In the genomic region with DNA sequence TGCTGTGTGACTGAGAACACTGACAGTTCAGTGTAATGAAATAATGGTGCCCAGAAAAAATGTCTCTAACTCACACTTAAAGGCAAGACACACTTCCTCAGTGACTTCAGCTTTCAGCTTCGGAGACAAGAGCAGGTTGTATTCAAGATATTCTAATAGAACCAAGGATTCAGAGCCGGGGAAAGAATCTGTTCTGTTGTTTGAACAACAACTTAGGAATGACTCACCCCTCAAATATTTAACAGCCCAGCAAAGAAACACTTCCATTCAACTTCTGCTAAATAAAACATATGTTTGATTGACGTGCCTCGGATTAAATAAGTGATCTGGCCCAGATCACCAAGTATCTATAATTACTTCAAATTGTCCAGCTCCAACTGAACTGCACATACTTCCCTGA, we compare ENCODE assay signal across 23 mouse cellular contexts. TPM values are rescaled to one million over a fixed set of nuclear protein-coding genes. Genes with fewer than 3 reads are reported as not detected.
DNase-seq lines count a peak whose midpoint lies in the region; ATAC-seq and TF ChIP-seq lines count a peak whose summit lies in the region.
"Had no signal": no experiment of that assay in that cellular context is flagged by ENCODE, and none has a peak within 500 bp of the region (broad histone marks: within the 10 kb centered on the region; RNA-seq: fewer than 3 reads in every experiment).

No protein-coding gene starts in this region.

- H3K9ac ChIP-seq in lung, postnatal 0 days (replicated peaks; ENCODE audit: low read depth): no peak overlapping the region
- H3K9ac ChIP-seq in midbrain, embryonic 15.5 days: no peak overlapping the region
- H3K9ac ChIP-seq: forebrain, embryonic 15.5 days; heart, embryonic 13.5 days; hindbrain, embryonic 13.5 days; intestine, embryonic 15.5 days had no signal

- no peaks in the 10 kb centered on the region for H3K36me3 ChIP-seq in lung, postnatal 0 days (ENCODE audit: insufficient read depth, low read length)
- H3K36me3 ChIP-seq in midbrain, embryonic 15.5 days (replicated peaks): no peaks in the 10 kb centered on the region
- H3K36me3 ChIP-seq: forebrain, embryonic 15.5 days; heart, embryonic 10.5 days; hindbrain, embryonic 13.5 days; intestine, embryonic 15.5 days had no signal

- peak; percentile 38 for ATAC-seq in lung, postnatal 0 days
- no peak for ATAC-seq in midbrain, embryonic 15.5 days (replicated peaks)
- ATAC-seq: forebrain, embryonic 15.5 days; hindbrain, embryonic 16.5 days had no signal

- no peaks in the 10 kb centered on the region for H3K9me3 ChIP-seq in lung, postnatal 0 days (ENCODE audit: low read length)
- no peaks in the 10 kb centered on the region for H3K9me3 ChIP-seq in midbrain, embryonic 15.5 days
- H3K9me3 ChIP-seq: forebrain, embryonic 15.5 days; heart, embryonic 10.5 days; hindbrain, embryonic 13.5 days; intestine, embryonic 15.5 days had no signal

- DNase-seq in lung, postnatal 0 days (ENCODE audit: low spot score): peak; percentile 33
- DNase-seq in lung, adult 18-20 months: no peak
- peak; percentile 28 for DNase-seq in Muller cell, postnatal 12 days (ENCODE audit: inconsistent ontology term)
- peak; percentile 56 for DNase-seq in R1 (ENCODE audit: low read depth, low spot score)
- DNase-seq in heart, postnatal 4 days: no peak
- DNase-seq: adrenal gland, adult 2 months; adrenal gland, postnatal 14 days; cerebellum, adult 18-20 months; cerebellum, adult 9-10 months; cerebellum, postnatal 14 days; gastrocnemius, postnatal 10 days; gastrocnemius, postnatal 36 days; heart, adult 2 months; heart, postnatal 14 days; kidney, adult 18-20 months had no signal

- no peak overlapping the region for H3K4me2 ChIP-seq in lung, postnatal 0 days (replicated peaks; ENCODE audit: low read depth, low read length)
- H3K4me2 ChIP-seq in midbrain, embryonic 15.5 days: no peak overlapping the region
- H3K4me2 ChIP-seq: forebrain, embryonic 15.5 days; heart, embryonic 13.5 days; hindbrain, embryonic 13.5 days; intestine, embryonic 15.5 days had no signal

- no peak overlapping the region for H3K4me3 ChIP-seq in lung, postnatal 0 days (ENCODE audit: low read depth, low read length)
- H3K4me3 ChIP-seq in midbrain, embryonic 15.5 days: no peak overlapping the region
- H3K4me3 ChIP-seq: forebrain, embryonic 10.5 days; forebrain, embryonic 15.5 days; heart, adult 2 months; heart, embryonic 10.5 days; heart, embryonic 13.5 days; hindbrain, embryonic 13.5 days; intestine, embryonic 15.5 days had no signal

- peak overlapping the region; percentile 26; the same call in 1 of the 2 replicates for H3K27ac ChIP-seq in lung, postnatal 0 days (ENCODE audit: low read length)
- no peak overlapping the region for H3K27ac ChIP-seq in midbrain, embryonic 15.5 days
- H3K27ac ChIP-seq: forebrain, embryonic 10.5 days; forebrain, embryonic 15.5 days; heart, adult 2 months; heart, embryonic 10.5 days; heart, embryonic 13.5 days; hindbrain, embryonic 13.5 days; intestine, embryonic 15.5 days had no signal

- 45% methylated on average over 4 of the region's 4 CpGs for WGBS in lung, postnatal 0 days
- WGBS in midbrain, embryonic 15.5 days: 76% methylated on average over 4 of the region's 4 CpGs

- TF ChIP-seq CTCF in lung, postnatal 0 days (IDR thresholded peaks at IDR 0.05): no peak

- no peaks in the 10 kb centered on the region for H3K4me1 ChIP-seq in lung, postnatal 0 days (ENCODE audit: insufficient read depth, low read depth, low read length)
- H3K4me1 ChIP-seq in midbrain, embryonic 15.5 days: no peaks in the 10 kb centered on the region
- H3K4me1 ChIP-seq: forebrain, embryonic 10.5 days; forebrain, embryonic 15.5 days; intestine, embryonic 15.5 days had no signal

- no peak for TF ChIP-seq EP300 in lung, postnatal 0 days (IDR thresholded peaks at IDR 0.05)

- no peaks in the 10 kb centered on the region for H3K27me3 ChIP-seq in lung, postnatal 0 days (replicated peaks; ENCODE audit: insufficient read depth, low read length)
- no peaks in the 10 kb centered on the region for H3K27me3 ChIP-seq in midbrain, embryonic 15.5 days (replicated peaks)
- H3K27me3 ChIP-seq: forebrain, embryonic 15.5 days; heart, embryonic 13.5 days; hindbrain, embryonic 13.5 days; intestine, embryonic 15.5 days had no signal

RNA-seq across cellular contexts. Expression of a gene that starts 52.1 kb away (rescaled TPM):
- 2.3 and 3.9 TPM in 2 replicates for polyA plus RNA-seq in lung, postnatal 0 days (2015; fragmentation: Nextera tagmentation; extraction: Ambion mirVana)
- polyA plus RNA-seq in midbrain, embryonic 15.5 days (2015; fragmentation: Nextera tagmentation; extraction: Ambion mirVana): 3.4 and 3.8 TPM in 2 replicates
- total RNA-seq in heart, postnatal 4 days (2021): 10 to 100 TPM; 20.9 to 28.3 TPM

Comparison
In these comparisons a context has a peak if more than half of its experiments do, and no peak if none do; other contexts are left out.
1. DNase-seq: peak in lung, postnatal 0 days (single experiment), Muller cell, postnatal 12 days (single experiment) and R1 (single experiment); none in lung, adult 18-20 months (0 of 2) and heart, postnatal 4 days (single experiment).